Mouse (Mus musculus): ENCODE data around the gene Gm13083.
"Not testable (repeated sequence)": the region's sequence is repeated elsewhere in the genome, so short reads cannot be mapped to it uniquely, and the experiment has no call there.

The Gm13083 gene

DNA sequence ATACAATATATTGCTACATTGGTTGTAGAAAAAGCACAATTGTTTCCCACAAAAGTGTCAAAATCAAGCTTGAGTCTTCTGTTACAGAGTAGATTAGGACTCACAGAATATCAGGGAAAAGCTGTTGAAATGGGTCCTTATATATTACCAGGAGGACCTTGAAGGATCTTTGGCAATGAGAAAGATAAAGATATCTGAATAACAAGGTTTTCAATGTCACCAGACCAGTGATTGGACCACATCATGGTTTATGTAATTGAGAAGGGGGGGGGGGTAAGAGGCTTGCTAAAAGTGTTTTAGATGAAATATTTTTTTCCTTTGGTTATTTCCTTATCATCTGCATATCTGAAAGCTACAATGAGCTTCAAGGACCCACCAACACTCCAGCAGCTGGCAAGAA is at the start of gene Gm13083:
TSS of gene Gm13083 (plus strand) at position 301 of the 400 bp plus-strand sequence.
- DNase-seq (ENCODE audit: low spot score) = not testable (repeated sequence)

DNA sequence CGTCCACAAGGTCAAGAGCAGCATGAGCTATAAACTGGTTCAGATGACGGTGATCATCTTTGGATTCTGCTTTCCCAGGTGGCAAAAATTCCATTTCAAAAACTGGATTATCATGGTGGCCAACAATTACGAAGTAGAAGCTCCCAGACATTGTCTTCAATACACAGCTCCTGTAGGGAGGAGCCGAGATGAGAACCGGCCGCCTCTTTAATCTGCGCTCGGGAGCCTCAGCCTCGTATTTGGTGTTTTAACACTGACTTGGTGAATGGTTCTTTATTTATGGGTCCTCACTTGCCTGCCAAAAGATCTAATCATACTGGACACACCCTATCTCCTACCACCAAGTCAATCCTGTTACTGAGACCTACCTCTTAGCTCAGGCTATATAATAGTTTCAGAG is 2.9 kb upstream of the Gm13083 start:
- DNase-seq (ENCODE audit: low spot score) = not testable (repeated sequence)

DNA sequence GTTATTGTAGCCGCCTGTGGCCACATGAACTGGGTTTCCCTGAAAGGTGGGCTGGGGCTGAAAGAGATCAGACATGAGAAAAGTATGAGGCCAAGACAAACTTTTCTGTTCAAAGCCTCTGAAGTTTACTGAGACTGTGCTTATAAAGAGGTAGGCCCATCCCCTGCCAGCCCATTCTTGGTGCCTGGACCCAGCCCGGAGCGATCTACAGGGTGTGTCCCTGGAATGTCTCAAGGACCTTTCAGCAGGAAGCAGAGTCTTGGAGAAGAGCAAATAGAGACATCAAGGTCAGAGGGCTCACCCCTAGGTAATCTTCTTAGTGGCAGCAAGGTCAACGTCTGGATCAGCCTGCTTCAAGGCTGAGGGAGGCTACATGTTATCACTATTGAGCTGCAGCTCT is 3.3 kb downstream of the Gm13083 start:
- not testable (repeated sequence) for DNase-seq (ENCODE audit: low spot score)

DNA sequence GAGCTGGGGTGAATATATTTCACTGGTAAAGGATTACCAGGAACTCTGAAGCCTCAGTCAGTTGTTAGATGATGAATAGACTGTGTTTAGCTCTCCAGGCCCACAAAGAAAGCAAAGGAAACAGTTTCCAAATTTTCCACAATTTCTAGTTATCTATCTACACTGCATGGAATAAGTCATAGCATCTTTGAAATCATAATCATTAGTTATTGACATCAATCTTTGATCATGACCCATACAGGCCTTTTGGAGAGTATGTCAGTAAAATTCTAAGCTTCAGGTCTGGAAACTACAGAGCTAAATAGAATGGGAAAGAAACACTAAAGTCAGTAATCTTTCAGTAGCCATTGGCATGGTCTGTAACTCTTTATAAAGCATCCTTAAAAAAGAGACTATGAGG is 42.3 kb downstream of the Gm13083 start, which contains the start of gene Gm13088:
TSS of gene Gm13088 (minus strand) at position 101 of the 400 bp plus-strand sequence.
- DNase-seq (ENCODE audit: low spot score) = not testable (repeated sequence)
